Mouse (Mus musculus) neutrophil, adult 5-6 weeks (primary cell): ENCODE data around the gene Myadm. TPM values are rescaled to one million over a fixed set of nuclear protein-coding genes. Genes with fewer than 3 reads are reported as not detected.

Experiments used
- ATAC-seq: fragments of 151-379, 151-347 bp; 2 replicates; pipeline ENCODE4 v1.8.0; 2017; ENCODE audit warnings: mild to moderate bottlenecking, moderate TSS enrichment; ENCODE audit not compliant: insufficient number of reproducible peaks, poor library complexity, low FRiP score, severe bottlenecking; ENCODE audit errors: extremely low read depth
- total RNA-seq: library from RNA; stranded (forward); fragments of 200-1000 nt; gene quantifications from 2 replicates; pipeline ENCODE4 v1.2.3, GENCODE M21; 2017

Gene Myadm
- total RNA-seq, 1 experiment from 2014 or later = 256 TPM

DNA sequence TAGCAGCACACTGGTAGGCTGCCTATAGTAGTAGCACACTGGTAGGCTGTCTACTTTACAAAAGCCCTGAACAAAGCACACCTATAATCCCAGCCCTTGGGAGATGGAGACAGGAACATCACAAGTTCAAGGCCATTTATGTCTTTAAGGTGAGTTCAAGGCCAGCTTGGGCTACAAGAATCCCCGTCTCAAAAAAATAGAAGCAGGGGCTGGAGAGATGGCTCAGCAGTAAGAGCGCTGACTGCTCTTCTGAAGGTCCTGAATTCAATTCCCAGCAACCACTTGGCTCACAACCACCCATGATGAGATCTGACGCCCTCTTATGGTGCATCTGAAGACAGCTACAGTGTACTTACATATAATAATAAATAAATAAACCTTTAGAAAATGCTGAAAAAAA lies 56.4 kb downstream of the Myadm start:
- ATAC-seq = no peak

DNA sequence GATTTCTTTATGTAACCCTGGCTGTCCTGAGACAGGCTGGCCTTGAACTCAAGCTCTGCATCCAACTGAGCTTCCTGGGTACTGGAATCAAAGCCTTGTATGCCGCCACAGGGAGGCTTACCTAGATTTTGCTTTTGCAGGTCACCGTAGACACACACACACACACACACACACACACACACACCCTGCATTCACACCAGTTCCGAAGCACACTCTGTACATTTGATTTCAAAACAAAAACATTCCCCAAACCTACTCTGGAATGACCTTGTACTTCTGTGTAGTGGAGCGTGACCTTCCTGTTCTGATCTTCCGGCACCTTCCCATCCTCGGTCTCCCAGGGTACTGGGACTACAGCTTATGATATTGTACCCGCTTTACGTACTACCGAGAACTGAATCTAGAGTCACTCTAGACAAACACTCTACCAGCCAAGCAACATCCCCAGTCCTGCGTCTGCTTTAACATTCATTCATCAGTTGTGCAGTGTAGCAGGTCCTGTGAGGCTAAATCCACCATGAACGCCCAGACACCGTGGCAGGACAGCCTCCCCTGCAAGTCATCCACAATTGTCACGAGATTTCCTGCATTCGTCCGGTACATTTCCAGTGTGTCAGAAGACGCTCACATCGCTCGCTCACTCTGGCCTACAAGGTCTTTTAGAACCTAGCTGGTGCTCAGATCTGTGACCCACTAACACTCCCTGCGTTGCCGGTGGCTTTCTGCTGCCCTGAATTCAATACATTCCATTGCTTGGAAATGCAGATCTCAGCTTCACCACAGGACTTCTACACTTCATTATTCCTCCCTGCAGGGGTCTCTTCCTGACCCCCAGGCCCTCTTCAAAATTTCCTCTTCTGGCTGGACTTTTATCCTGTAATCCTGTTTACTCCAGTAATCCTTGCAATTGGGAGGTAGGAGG lies 58.7 kb downstream of the Myadm start:
- ATAC-seq = no peak

DNA sequence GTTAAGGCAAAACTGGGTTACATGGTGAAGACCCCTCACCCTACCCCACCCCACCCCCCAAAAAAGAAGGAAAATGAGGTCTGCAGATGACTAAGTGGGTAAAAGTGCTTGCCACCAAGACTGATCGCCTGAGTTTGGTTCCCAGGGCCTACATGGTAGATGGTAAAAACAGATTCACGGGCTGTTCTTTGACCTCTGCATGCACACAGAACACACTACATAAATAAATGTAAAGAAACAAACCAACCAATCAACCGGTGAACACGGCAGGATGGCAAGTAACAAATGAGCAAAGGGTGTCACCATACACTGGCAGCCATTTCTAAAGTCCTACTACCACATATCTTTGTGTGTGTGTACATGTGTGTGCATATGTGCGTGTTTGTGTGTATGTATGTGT lies 59.4 kb downstream of the Myadm start:
- no peak for ATAC-seq

DNA sequence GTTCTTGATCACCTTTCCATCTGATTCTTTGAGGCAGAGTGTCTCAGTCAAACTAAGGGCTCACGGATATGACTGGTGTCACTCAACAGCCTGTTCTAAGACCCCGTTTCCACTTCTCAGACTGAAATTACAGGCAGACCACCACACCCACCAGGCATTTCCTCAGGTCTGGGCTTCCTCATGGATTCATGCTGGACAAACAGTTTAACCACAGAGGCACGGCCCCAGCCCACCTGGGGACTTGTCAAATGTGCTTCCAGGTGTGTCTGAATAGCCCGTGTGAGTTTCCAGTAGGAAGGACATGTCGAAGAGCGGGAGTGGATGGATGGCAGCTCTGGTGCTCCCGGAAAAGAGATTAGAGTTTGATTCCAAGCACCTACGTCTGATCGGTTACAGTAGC lies 60.9 kb downstream of the Myadm start:
- no peak for ATAC-seq

Other genes with a start within 250 kb of the Myadm start
- 0.12 TPM in 1 of 2 replicates, not detected in the other for gene AU018091, start 119.9 kb upstream of the Myadm start, total RNA-seq
- gene Nlrp12, start 39.3 kb upstream of the Myadm start, total RNA-seq = 151 and 156 TPM in 2 replicates
- gene Prkcg, start 99 bp downstream of the Myadm start, total RNA-seq = 8.7 and 13.9 TPM in 2 replicates
- not detected in 2 replicates for gene Cacng7, start 43.9 kb downstream of the Myadm start, total RNA-seq
- not detected in 2 replicates for gene Cacng8, start 101.6 kb downstream of the Myadm start, total RNA-seq
- gene Cacng6, start 135.1 kb downstream of the Myadm start, total RNA-seq = not detected in 2 replicates
- gene Tarm1, start 213.5 kb downstream of the Myadm start, total RNA-seq = 50.3 and 60.8 TPM in 2 replicates